Mouse (Mus musculus): ENCODE results near the gene Ms4a1. TPM values are rescaled to one million over a fixed set of nuclear protein-coding genes. Genes with fewer than 3 reads are reported as not detected.

Gene Ms4a1
- polyA plus RNA-seq, 1 experiment from 2014 or later = 0.11 TPM

- no peak for ATAC-seq (ENCODE audit: low read depth)
- WGBS (ENCODE audit: insufficient replicate concordance) = 35% methylated on average over 5 of the region's 5 CpGs
- no peak overlapping the region for H3K4me2 ChIP-seq (ENCODE audit: low read depth, low read length)
These were observed 30.9 kb downstream of the Ms4a1 start for GRCm38 (mm10) chr19:11234921-11235735.

DNA sequence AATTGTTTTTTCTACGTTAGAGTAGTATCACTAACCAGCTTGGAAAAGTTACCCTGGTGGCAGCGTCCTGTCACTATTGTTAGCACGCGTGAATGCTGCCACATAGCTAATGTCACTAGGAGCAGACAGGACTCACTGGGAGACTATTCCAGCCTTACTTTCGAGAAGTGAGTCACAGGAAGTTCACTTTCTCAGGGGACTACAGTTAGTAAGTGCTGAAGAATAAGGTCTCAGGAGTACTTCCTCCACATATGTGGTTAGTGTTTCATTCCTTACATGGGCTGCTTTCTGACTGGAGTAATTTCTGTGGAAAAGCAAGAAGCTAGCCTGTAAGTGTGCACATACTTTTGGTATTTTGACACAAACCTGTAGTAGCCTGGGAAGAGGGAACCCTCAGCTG lies 31.8 kb downstream of the Ms4a1 start:
- no peak overlapping the region for H3K9ac ChIP-seq (ENCODE audit: low read depth, low read length)
- H3K27me3 ChIP-seq (ENCODE audit: control insufficient read depth, insufficient read depth, low read depth, low read length) = no peaks in the 10 kb centered on the region
- H3K9me3 ChIP-seq (replicated peaks; ENCODE audit: control insufficient read depth, low read length) = no peaks in the 10 kb centered on the region
- 45% methylated on average over 5 of the region's 5 CpGs for WGBS (ENCODE audit: insufficient replicate concordance)
- H3K27ac ChIP-seq (ENCODE audit: low read length) = no peak overlapping the region
- H3K4me2 ChIP-seq (ENCODE audit: low read depth, low read length) = no peak overlapping the region
- no peaks in the 10 kb centered on the region; the same call in 1 of the 2 replicates for H3K4me1 ChIP-seq (ENCODE audit: control insufficient read depth, low read depth, low read length)
- H3K36me3 ChIP-seq (ENCODE audit: control insufficient read depth, insufficient read depth) = no peaks in the 10 kb centered on the region
- no peak for ATAC-seq (ENCODE audit: low read depth)
- H3K4me3 ChIP-seq (ENCODE audit: low read depth, low read length) = no peak overlapping the region

More at GRCm38 (mm10) chr19:11234921-11235735, 30.9 kb downstream of the Ms4a1 start:
- no peaks in the 10 kb centered on the region; the same call in 1 of the 2 replicates for H3K4me1 ChIP-seq (ENCODE audit: control insufficient read depth, low read depth, low read length)
- no peak overlapping the region for H3K9ac ChIP-seq (ENCODE audit: low read depth, low read length)
- peak overlapping the region; percentile 29; the same call in 1 of the 2 replicates for H3K27ac ChIP-seq (ENCODE audit: low read length)
- no peaks in the 10 kb centered on the region for H3K9me3 ChIP-seq (replicated peaks; ENCODE audit: control insufficient read depth, low read length)
- no peaks in the 10 kb centered on the region for H3K27me3 ChIP-seq (ENCODE audit: control insufficient read depth, insufficient read depth, low read depth, low read length)
- no peaks in the 10 kb centered on the region for H3K36me3 ChIP-seq (ENCODE audit: control insufficient read depth, insufficient read depth)
- no peak overlapping the region for H3K4me3 ChIP-seq (ENCODE audit: low read depth, low read length)

- Histone ChIP-seq H3K9me3 (replicated peaks; ENCODE audit: control insufficient read depth, low read length) (no peaks in the 10 kb centered on the region), H3K9ac (ENCODE audit: low read depth, low read length) (no peak within 1 kb of the TSS), H3K4me2 (ENCODE audit: low read depth, low read length) (no peak within 1 kb of the TSS), H3K27ac (ENCODE audit: low read length) (no peak within 1 kb of the TSS), H3K36me3 (ENCODE audit: control insufficient read depth, insufficient read depth) (no peaks in the 10 kb centered on the region), H3K27me3 (ENCODE audit: control insufficient read depth, insufficient read depth, low read depth, low read length) (no peaks in the 10 kb centered on the region), H3K4me1 (ENCODE audit: control insufficient read depth, low read depth, low read length) (no peaks in the 10 kb centered on the region; the same call in 1 of the 2 replicates), H3K4me3 (ENCODE audit: low read depth, low read length) (no peak within 1 kb of the TSS)
- no peak for ATAC-seq (ENCODE audit: low read depth)
- 49% methylated on average over 5 of the region's 5 CpGs for WGBS (ENCODE audit: insufficient replicate concordance)
These were observed 33.7 kb downstream of the Ms4a1 start, which contains the start of gene Ms4a12 for GRCm38 (mm10) chr19:11232348-11232747. Gene Ms4a12, minus strand, starts transcription at chr19:11232448.

Other genes with a start within 250 kb of the Ms4a1 start
- 0.20 TPM in 1 of 2 replicates, not detected in the other for gene Ms4a18, start 248.2 kb downstream of the Ms4a1 start, polyA plus RNA-seq (2015; fragmentation: Nextera tagmentation; extraction: Ambion mirVana)
- 0.19 and 0.20 TPM in 2 replicates for gene Ms4a8a, start 185.1 kb downstream of the Ms4a1 start, polyA plus RNA-seq (2015; fragmentation: Nextera tagmentation; extraction: Ambion mirVana)
- not detected in 2 replicates for gene 1700017D01Rik, start 135.4 kb downstream of the Ms4a1 start, polyA plus RNA-seq (2015; fragmentation: Nextera tagmentation; extraction: Ambion mirVana)
- gene 1700025F22Rik, start 100.9 kb downstream of the Ms4a1 start, polyA plus RNA-seq (2015; fragmentation: Nextera tagmentation; extraction: Ambion mirVana) = not detected in 2 replicates
- not detected in 2 replicates for gene Ms4a13, start 69.5 kb downstream of the Ms4a1 start, polyA plus RNA-seq (2015; fragmentation: Nextera tagmentation; extraction: Ambion mirVana)
- not detected in 2 replicates for gene Ms4a12, start 33.8 kb downstream of the Ms4a1 start, polyA plus RNA-seq (2015; fragmentation: Nextera tagmentation; extraction: Ambion mirVana)
- not detected in 2 replicates for gene Ms4a5, start 17.6 kb upstream of the Ms4a1 start, polyA plus RNA-seq (2015; fragmentation: Nextera tagmentation; extraction: Ambion mirVana)
- not detected in 2 replicates for gene Ms4a14, start 48.2 kb upstream of the Ms4a1 start, polyA plus RNA-seq (2015; fragmentation: Nextera tagmentation; extraction: Ambion mirVana)
- gene Ms4a7, start 69.9 kb upstream of the Ms4a1 start, polyA plus RNA-seq (2015; fragmentation: Nextera tagmentation; extraction: Ambion mirVana) = 1.1 and 1.5 TPM in 2 replicates
- 0.91 and 1.6 TPM in 2 replicates for gene Ms4a4a, start 109.3 kb upstream of the Ms4a1 start, polyA plus RNA-seq (2015; fragmentation: Nextera tagmentation; extraction: Ambion mirVana)
- 1.4 and 1.7 TPM in 2 replicates for gene Ms4a4c, start 138.5 kb upstream of the Ms4a1 start, polyA plus RNA-seq (2015; fragmentation: Nextera tagmentation; extraction: Ambion mirVana)
- gene Ms4a4b, start 177.3 kb upstream of the Ms4a1 start, polyA plus RNA-seq (2015; fragmentation: Nextera tagmentation; extraction: Ambion mirVana) = 0.53 and 0.80 TPM in 2 replicates
- gene Ms4a6c, start 203.1 kb upstream of the Ms4a1 start, polyA plus RNA-seq (2015; fragmentation: Nextera tagmentation; extraction: Ambion mirVana) = 8.0 and 8.8 TPM in 2 replicates
- 0.40 and 0.47 TPM in 2 replicates for gene Gm8369, start 219.7 kb upstream of the Ms4a1 start, polyA plus RNA-seq (2015; fragmentation: Nextera tagmentation; extraction: Ambion mirVana)

Measured in liver, embryonic 16.5 days (tissue).